Mouse (Mus musculus): ENCODE results near the gene Galnt7.

GRCm38 (mm10) chr8:57512141-57513056 lies 140.4 kb downstream of the Galnt7 start:
- TF ChIP-seq CTCF (IDR thresholded peaks at IDR 0.05; ENCODE audit: low read depth) (no peak), EP300 (IDR thresholded peaks at IDR 0.05; ENCODE audit: low read depth) (no peak)
